Mouse (Mus musculus): ENCODE results near the gene Hbp1. TPM values are rescaled to one million over a fixed set of nuclear protein-coding genes. Genes with fewer than 3 reads are reported as not detected.

Gene Hbp1
- polyA plus RNA-seq, 1 experiment from 2014 or later = 112 TPM

Other genes starting within 250 kb of the Hbp1 start
- 7.5 and 8.0 TPM in 2 replicates for gene Gpr22, start 236.6 kb downstream of the Hbp1 start, polyA plus RNA-seq (2014; fragmentation: Nextera tagmentation; extraction: Ambion mirVana)
- gene Prkar2b, start 110.8 kb upstream of the Hbp1 start, polyA plus RNA-seq (2014; fragmentation: Nextera tagmentation; extraction: Ambion mirVana) = 23.8 and 24.9 TPM in 2 replicates